Mouse (Mus musculus) urinary bladder, postnatal 14 days (tissue): Measurements from ENCODE around the gene Zbtb34.
A peak's percentile ranks its signal among the peaks of the same experiment; 100 is the strongest.

Experiments
- DNase-seq: peaks from one replicate; pipeline ENCODE4 v3.0.0; 2021; ENCODE audit warnings: low spot score

The Zbtb34 gene

DNA sequence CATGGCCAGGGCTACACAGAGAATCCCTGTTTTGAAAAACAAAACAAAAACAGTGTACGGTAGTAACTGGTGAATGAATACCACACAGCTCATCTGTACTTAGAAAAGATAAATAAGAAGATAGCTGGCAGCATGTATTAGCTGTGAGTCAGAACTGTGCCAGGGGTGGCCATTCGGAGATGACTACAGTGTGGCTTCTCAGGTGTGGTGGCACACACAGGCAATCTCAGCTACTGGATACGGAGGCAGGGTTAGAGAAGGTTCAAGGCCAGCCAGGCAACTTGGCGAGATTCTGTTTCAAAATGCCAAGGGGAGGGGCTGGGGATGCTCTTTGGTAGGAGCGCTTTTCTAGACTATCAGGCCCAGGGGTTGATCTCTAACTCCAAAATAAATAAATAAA, 14.6 kb upstream of the Zbtb34 start:
- DNase-seq, result no peak

DNA sequence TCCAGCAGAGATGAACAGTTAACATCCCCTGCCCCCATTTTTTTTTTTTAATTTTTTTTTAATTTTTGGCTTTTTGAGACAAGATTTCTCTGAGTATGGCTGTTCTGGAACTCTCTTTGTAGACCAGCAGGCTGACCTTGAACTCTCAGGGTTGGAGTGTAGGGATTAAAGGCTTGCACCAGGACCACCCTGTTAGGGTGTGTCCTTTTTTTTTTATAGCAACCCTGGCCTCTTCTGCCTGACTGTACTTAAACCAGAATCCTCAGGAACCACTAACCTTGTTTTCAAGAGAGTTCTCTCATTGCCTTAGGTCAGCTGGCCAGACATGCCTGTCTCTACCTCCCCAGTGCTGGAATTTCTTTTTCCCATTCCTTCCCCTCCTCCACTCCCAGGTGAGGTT, 13.7 kb upstream of the Zbtb34 start:
- no peak for DNase-seq

DNA sequence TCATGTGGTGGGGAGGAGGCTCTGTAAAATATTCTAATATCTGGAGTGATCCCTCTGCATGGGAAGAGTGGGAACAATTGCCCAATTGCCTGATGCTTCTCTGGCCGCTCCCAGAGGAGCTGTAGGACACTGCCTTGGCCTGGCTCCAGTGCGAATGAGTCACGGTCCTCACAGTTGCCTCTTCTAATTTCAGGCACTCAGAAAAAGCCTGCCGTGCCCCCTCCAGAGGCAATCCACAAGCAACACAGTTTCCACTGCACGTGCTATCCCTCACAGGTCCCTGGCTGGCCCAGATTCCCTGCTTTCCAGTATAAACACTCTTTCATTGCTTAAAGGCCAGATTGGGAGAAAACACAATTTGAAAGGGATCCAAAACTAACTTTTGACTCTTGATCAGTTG, 13.2 kb upstream of the Zbtb34 start:
- DNase-seq, result peak; percentile 94

DNA sequence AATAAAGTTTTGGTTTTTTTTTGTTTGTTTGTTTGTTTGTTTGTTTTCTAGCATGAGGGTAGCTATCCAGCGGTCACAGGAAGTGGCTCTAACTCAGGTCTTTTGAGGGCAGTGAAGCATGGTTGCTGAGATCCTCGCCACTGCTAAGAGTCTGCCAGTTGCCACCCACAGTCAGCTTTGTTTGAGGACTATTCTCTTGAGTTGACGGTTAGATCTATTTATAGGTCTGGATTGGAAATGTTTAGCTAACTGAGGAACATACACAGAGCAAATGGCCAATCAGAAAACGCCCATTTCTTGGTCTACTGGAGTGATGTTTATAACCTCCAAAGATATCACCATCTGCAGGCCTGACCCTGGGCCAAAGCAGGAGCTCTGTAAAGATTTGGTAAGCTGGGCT, 11.6 kb upstream of the Zbtb34 start:
- DNase-seq, result no peak

DNA sequence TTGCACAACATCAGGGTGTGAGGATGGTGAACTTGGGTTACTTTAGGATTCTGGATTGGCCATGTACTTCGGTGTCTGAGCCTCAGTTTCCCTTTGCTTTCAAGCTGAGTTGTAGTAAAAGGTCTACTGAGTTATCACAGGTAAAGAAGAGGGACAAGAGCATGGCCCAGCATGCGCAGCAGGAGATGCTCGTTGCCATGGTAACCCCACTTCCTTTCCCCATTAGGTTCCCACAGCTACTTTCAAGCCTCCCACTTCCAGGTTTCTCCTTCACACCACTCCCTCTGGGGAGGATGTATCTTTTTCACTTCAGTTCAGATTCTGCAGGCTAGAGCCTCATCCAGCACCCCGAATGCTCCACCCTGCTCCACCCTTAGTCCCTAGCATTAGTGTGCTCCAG, 9.8 kb upstream of the Zbtb34 start:
- DNase-seq, result no peak

DNA sequence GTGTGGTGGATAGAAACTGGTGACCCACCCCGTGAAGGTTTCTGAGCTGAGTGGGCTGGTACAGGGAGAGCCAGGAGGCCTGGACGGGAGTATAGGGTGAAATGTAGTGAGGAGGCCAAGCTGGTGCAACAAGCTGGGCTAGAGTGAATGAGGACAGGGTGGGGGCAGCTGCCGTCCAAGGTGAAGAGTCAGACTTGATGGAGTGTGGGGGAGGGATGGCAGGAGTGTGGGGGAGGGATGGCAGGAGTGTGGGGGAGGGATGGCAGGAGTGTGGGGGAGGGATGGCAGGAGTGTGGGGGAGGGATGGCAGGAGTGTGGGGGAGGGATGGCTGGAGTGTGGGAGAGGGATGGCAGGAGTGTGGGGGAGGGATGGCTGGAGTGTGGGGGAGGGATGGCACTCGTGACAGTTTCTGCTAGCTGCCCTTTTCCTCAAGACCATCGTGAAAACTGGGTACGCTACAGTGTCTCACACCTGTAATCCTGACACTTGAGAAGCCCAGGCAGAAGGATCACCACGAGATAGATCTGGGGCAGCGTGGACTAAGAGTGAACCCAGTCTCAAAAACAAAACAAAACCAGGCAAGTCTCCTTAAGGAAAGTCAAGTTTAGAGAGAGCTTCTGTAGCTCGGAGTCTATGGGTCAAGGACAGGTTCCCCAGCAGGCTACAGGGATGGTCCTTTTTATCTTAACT, 9.0 kb upstream of the Zbtb34 start:
- no peak for DNase-seq

DNA sequence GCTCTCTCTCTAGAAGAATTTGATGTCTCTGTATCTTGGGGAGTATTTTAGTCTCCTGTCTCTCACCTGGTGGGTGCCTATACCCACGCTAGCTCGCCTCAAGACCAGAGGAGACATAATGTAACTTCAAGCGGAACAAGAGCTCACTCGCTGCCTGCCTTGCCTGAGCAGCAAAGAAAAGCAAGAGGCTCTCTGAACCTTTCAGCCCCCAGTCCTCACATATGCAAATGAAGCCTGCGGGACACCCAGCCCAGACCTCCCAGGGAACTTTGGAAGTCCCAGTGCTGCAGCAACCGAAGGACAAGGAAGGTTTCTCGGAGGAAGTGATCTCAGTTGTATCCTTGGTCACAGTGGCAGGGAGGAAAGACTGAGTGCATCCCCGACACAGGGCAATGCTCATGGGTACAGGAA, 8.4 kb upstream of the Zbtb34 start:
- DNase-seq, result no peak

DNA sequence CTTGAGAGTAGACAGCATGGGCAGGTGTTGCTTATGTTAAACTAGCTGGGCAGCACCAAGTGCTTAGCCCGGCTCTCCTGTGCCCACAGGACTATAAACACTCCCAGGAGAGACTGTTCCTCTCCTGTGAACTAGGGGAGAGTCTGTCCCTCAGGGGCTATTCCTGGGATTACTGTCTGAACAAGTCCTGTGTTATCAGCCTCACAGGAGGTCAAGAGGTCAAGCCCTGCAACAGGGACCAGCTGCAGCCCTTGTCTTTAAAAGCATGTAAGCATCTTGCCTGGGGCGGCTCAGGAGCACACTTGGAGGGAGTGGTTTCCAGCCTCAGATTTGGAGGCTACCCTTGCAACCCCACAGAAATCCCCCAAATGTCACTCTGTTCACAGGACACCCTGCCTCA, 7.3 kb upstream of the Zbtb34 start:
- no peak for DNase-seq

DNA sequence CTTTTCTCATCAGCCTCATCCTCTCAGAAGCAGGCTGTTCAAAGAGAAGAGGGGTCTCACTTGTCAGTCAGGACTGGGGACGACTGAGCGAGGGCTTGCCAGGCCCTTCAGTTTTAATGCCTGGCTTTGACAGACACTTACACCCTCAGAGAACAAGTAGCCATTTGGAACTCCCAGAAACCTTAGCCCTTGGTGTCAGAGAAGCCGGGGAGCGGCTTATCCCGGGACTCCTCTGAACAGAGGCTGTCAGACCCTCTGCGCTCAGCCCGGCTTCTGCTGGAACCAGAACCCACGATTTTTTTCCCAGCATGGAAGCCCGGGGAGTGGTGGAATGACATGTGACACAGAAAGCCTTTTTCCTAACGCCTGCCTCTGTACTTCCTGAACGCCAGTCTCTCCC, 6.1 kb upstream of the Zbtb34 start:
- DNase-seq, result no peak

DNA sequence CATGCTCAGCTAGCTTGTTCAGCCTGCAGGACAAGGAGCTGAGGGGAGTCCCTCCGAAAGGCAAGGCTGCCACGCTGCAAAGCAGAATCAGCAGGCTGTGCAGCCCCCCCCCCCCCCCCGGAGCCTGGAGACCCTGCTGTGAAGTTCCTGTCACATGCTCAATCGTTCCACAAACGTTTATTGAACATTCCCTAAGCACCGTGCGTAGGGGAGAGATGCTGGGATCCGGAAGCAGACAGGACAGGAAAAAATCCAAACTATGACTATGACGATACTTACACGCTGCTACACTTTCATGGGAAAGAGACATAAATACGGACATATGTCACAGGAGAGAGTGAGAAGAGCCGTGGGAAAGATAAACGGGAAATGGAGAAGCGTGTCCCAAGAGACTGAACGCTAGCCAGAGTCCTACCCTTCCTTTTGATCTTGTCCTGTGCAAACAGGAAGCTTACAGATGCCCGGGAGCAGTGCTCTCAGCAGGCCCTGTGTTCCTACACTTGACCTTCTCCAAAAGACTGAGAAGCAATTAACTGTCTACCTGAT, 5.0 kb upstream of the Zbtb34 start:
- no peak for DNase-seq

DNA sequence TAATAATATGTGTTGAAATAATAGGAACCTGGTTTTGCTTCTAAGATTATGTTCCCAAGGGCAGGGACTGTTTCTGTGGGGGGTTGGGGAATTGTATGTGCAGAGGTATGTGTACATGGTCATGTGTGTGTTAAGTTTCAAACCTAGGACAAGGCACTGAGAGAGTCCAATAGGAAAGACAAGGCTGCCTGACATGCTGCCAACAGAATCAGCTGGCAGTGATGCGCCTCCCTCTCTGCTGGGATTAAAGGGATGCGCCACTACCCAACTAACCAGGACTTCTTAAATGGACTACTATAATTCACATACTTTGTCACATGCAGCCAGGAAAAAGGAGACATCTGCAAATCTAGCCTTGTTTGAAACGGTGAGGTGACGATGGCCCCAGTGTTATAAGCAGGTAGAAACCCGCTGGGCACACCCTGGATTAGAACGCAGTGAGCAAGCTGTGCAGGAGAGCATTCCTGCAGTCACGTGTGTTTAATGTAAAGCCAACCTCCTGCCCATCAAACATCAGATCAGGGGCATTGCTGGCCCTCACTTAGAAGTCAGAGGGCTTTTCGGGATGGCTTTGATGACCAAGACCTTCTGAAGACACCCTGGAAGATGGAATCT, 4.0 kb upstream of the Zbtb34 start:
- no peak for DNase-seq

DNA sequence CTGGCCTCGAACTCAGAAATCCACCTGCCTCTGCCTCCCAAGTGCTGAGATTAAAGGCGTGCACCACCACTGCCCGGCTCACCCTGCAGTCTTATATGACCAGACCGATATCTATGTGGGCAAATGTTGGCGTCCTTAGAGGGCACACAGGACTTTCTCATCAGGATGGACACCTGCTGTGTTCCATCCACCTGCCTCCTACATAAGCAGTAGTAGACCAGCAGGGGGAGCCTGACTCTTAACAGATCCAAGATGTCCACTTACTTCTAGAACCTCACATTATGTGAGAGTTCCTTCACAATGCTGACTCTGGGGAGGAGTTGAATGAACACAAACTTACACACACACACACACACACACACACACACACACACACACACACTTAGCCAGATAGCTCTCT, 1.8 kb upstream of the Zbtb34 start:
- peak; percentile 77 for DNase-seq

DNA sequence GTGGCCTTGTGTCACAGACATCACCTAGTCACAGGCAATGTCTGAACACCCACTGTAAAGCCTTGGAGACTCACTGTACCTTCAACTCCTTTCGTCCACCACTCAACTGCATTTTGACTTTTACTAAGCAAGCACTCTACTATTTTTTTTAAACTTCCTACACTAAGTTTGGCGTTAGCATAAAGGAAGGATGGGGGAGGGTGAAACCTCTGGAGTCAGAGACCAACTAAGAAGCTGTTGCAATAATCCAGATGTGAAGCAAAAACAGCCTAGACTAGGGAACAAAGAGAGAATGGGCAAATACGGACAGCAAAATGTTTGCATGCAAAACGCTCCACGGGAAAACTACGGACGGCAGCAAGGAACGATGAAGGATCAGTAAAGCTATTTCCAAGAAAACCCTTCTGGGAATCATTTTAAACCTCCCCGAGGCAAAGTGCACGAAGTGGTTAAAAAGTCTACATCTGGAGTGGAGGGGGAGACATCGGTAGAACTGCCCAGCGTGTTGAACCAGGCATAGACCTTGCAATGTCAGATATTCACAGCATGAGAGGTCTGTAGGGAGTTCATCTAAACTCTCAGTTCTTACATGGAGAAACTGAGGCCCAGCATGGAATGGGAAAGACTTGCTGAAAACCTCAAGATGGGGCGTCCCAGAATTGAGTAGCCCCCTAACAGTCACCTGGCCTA, 898 bp downstream of the Zbtb34 start:
- DNase-seq, result no peak

DNA sequence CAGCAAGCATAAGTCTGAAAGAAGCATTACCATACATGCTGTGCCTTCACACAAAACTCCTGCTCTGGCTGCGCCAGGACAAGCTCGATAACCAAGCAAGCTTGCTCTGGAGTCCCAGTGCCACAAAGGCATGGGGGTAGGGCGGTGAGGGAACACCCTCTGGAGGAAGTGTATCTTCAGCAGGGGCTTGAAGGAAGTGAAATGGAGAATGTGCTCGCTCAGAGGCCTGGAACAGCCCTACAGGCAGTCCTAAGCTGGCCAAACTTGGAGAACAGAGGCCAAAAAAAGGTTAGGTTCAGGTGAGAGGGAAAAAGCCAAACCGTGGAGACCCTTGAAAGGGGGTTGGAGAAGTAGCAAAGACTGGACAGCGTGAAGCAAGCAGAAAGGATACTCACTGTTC, 1.8 kb downstream of the Zbtb34 start:
- DNase-seq, result peak; percentile 67

DNA sequence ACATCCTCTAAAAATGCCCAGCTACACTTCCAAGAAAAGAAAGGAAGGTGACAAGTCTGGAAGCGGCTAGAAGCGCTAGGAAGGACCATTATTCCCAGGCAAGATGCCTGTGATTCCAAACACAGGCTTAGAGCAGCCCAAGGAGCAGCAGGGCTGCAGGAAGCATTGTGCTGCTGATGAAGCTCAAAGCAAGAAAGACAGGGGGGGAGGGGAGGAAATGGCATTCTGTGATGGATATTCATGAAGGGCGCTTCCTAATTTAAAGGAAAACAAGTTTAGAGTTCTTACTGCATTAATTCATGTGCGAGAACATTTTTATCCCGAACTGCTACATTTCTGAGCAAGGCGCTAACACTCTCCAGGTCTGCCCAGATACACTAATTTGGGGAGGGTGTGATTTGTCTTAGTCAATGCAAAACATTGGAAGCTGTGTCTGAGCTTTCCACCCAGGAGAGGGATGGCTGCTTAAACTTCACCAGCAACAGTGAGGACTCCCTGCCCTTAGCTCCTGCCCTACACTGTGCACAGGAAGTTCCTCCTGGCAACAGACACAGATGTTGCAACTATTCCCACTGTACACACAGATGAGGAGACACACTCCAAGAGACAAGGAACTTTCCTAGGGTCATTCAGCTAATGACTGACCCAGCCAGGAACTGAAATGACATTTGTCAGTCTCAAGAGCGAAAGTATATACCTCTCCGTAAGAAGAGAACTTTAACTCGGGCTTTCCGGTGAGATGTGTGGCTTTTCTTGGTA, 4.3 kb downstream of the Zbtb34 start:
- DNase-seq, result no peak

DNA sequence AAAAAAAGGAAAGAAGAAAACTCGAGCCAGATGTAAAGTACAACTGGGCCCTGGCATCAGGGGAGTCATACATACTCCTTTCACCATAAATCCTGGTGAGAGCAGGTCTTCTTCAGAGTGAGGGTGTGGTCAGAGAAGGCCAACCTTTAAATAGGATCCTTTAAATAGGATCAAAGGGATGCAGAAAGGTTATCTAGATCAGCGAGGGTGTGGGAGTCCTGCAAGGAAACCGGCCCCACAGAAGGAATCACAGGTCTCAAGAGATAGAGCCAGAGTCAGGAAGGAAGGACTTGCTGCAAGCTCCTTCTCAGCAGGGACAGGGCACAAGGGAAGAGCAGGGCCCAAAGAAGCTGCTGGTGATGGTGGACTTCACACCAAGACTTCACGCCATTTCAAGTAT, 13.7 kb downstream of the Zbtb34 start:
- DNase-seq, result no peak

DNA sequence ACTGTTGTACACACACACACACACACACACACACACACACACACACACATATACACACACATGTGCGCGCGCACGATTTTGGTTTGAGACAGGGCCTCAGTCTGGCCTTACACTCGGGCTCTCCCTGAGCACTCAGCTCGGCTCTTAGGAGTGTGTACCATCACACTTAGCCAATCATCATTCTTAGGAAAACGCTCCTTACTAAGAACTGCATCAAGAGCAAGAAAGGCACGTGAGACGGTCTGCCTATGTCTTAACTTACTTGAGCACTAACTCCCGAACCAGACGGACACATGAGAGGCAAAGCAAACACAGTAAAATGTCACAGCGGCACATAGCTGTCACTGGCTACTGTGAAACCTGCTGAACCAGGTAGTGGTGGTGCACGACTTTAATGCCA, 17.1 kb downstream of the Zbtb34 start:
- no peak for DNase-seq

DNA sequence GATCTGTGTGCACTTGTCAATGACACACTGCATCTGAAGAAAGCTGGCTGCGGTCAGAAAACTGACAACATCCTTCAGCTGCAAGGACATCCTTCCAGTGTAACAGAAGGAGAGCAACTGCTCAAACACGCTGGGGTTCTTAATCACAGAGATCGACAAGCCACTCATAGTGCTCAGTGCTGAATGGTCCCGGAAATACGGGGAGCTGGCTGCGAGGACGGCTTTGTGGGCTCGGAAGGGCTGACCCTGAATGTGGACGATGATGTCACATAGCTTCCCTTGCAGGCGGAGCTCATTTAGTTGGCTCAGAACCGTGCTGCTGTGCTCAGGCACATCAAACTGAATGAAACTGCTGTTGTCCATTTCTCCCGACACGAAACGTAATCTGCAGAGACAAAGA, 19.0 kb downstream of the Zbtb34 start:
- no peak for DNase-seq

DNA sequence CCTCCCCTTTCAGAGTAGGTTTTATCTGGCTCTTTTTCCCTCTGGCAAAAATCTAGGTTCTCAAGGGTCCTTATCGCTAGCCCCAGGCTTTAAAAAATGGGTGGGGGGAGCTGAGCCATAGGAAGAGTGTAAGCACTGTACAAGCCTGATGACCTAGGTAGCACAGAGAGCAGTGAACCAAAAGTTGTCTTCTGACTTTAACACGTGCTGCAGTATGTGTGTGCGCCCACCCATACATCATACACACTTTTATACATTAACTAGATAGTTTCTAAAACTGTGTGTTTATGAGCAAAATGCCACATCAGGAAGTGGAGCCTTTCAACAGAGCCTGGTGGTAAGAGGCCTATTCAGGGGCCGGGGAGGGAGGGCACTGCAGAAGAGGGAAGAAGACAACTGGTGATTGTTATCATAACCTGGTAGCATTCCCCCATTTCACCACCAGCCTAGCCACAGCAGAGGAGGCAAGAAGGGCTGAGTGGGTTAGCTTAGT, 27.6 kb downstream of the Zbtb34 start:
- DNase-seq, result no peak

DNA sequence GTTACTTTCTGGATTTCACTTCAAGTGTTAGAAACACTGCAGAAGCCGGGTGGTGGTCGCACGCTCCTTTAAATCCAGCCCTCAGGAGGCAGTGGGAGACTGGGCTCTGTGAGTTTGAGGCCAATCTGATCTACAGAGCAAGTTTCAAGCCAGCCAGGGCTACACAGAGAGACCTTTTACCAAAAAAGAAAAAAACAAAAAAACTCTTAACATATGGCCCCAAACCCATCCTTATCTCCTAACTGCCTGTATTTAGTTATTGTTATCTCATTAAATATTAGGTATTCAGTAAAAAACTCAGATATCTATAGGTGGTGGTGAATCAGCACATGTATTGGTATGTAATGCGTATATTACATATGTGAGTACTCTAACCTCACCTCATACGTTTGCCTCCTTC, 28.5 kb downstream of the Zbtb34 start:
- DNase-seq, result no peak

DNA sequence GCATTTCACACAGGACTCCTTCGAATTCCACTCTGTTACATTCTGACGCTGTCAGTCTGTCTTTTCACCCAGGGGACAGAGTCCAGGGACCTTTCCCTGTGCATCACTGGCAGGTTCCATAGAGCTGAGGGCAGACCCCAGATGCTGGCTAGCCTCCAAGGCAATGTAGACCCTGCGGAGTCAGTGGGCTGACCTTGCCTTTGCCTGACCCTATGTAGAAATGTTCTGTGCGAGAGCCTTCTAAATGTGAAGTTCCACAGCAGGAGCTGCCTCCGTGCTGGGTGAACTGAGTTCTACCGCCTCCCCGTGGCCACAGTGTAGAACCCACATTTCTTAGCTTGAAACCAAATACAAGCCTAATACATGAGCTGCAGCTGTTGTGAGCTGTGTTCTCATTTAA, 28.9 kb downstream of the Zbtb34 start:
- peak; percentile 65 for DNase-seq

DNA sequence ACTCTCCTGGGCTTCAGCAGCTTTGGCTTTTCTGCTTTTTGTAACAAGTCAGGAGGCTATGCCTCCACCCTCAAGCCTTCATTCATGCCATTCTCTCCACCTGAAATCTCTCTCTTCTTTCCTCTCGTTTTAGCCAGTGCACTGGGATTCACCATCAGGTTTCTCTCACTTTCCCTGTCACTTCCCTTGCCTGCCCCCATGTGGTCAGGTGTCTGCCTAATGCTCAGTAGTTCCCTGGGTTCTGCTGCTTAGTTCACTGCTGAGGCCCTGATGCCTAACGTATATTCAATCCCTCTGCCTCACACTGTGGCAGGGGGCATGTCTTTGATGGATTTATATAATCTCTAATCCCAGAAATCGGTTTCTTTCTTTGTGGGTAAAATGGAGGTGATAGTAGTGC, 29.9 kb downstream of the Zbtb34 start:
- DNase-seq, result peak; percentile 48
